Mouse (Mus musculus) myocyte (in vitro differentiated cells): ENCODE data around the gene Sema7a.

Source experiments
- POLR2A ChIP-seq: IDR thresholded peaks from one replicate; pipeline ENCODE4 v1.6.1; 2011; ENCODE audit warnings: low read depth, mild to moderate bottlenecking, control low read depth, moderate library complexity; ENCODE audit not compliant: insufficient read length
- REST ChIP-seq: IDR thresholded peaks from one replicate; pipeline ENCODE4 v1.6.1; 2011; ENCODE audit warnings: mild to moderate bottlenecking, control low read depth, moderate library complexity; ENCODE audit not compliant: insufficient read depth, insufficient read length
- USF1 ChIP-seq: IDR thresholded peaks from one replicate; pipeline ENCODE4 v1.6.1; 2011; ENCODE audit warnings: low read depth, mild to moderate bottlenecking, control low read depth, moderate library complexity

- no peak for TF ChIP-seq REST
- TF ChIP-seq USF1: no peak
- TF ChIP-seq POLR2A: no peak
These were observed 32.3 kb downstream of the Sema7a start for GRCm38 (mm10) chr9:57972141-57972591.
